Mouse (Mus musculus): ENCODE measurements around the gene Clmn.

Clmn gene

DNA sequence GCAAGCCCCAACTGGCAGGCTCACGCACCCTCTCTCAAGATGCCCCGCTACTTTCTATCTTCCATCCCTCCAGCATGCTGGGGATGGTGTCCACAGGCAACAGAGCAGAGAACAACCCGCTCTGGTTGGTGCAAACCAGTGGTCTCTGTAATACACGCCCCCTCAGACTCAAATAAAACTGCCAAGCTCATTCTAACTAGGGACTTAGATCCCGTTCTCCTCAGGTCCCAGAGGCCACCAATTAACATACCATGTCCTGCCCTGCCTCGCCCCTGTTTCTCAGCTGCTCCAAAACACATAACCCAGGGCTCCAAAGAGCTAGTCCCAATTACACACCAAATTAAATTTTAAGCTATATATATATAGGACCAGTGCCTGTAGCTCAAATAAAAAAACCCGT is 50.6 kb downstream of the Clmn start:
- no peak for DNase-seq (ENCODE audit: low spot score in 2 of 2)

DNA sequence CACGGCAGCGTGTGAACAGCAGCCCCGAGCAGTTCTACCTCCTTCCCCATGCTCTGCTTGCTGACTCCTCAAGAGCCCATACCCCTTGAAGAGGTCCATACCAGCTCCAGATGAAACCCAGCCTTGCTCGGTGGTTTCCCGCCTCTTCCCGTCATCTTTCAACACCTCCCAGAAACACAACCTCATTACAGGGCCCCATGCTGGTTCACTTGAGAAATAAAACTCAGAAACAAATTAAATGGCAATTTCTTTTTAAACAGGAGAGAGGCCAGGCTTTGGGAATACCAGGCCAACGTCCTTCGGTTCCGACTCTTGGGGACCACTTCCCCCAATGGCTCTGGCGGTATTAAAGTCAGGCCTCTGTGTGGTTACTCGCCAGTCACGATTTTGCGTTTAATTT is 51.1 kb downstream of the Clmn start:
- no peak for DNase-seq (ENCODE audit: low spot score in 2 of 2)

DNA sequence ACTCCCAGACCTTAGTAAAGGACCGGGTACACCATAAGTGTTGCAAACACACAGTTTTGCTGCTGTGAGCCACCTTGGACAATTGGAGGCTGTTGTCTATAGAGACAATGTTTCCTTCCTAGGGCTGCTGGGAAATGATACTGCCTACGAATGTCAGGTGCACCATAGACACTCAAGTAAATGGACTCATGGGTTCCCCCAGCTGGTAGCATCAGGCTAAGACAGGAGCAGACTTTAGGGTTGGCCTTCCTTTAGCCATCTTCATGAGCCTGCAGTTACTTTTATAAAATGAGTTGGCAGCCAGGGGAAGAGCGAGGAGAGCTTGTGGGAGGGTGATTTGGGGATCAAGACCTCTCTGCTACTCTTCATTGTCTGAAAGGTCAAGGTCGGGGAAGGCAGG is 52.2 kb downstream of the Clmn start:
- DNase-seq (ENCODE audit: low spot score in 2 of 2), result no peak

DNA sequence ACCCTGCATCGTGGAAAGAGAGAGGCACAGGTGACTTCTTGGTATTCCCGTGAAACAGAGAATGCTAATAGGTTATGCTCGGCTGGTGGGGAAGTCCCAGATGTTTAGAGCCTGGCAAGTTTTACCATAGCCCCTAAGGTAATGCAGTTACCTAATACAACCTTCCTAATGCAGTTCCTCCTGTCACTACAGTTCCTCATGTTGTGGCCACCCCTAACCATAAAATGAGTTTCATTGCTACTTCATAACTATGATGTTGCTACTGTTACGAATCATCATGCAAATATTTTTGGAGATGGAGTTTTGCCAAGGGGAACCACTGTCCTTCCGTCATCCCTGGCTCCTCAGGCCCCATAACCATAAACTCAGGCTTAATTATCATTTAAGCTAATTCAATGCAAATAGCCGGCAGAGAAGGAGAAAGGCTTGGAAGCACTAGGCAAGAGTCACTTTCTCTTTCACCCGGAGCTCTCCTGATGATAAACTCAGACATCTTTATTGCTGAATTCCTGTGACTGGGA is 53.9 kb downstream of the Clmn start:
- DNase-seq (ENCODE audit: low spot score in 2 of 2), result no peak

DNA sequence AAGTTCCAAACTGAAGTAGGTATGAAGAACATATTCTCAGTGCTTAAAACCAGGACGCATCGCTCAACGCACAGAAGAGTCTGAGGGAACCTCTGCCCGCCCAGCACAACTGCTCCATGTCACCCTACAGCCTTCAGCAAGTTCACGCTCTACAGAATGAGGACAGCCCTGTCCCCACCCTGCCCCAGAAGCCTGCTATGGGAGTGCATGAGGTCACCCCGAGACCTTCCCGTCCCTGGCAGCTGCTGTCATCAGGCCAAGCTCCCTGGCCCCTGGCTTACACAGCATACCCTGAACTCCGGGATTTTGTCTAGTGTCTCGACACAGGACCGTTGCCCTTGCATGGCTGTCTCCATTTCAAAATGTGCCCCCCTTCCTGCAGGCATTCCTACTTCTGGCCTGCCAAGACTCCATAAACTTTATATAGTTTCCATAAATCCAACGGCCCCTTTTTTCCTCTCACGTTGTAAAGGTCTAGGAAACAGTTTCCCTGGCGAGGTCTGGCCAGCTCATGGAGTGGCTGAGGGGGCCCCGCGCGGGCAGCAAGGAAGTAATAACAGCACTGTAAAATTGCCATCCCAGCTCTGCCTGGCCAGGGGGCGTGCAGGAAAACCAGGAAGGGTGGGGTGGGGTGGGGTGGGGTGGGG is 56.3 kb downstream of the Clmn start:
- no peak for DNase-seq (ENCODE audit: low spot score in 2 of 2)

DNA sequence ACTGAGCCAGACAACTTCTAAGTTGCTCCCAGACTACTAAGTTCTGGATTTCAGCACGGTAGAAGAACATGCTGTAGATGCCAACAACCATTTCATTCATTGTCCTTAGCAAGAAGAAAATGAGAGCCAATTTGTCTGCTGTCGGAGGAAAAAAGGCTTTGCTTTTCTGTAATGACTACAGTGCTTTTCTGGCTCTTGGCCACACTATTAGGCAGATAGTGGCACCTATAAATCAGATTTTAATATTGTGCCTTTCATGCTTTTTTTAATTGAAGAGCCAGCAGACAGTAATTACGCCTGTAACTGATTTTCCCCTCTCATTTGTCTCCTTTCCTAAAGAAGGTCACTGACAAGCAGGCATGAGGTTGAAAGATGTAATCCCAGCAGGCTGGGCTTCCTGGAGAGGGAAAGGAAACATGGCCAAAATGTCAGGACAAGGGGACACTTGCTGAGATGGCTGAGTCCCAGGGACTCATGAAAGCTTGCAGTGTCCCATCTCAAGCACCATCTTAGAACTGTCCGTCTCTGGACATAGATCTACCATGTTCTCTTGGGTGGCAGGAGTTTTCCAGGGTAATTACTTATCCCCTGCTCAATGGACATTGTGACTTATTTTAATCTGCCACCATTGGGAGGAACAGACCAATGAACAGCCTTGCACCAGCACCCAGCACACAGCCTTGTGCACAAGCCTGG is 58.0 kb downstream of the Clmn start:
- no peak for DNase-seq (ENCODE audit: low spot score in 2 of 2)

DNA sequence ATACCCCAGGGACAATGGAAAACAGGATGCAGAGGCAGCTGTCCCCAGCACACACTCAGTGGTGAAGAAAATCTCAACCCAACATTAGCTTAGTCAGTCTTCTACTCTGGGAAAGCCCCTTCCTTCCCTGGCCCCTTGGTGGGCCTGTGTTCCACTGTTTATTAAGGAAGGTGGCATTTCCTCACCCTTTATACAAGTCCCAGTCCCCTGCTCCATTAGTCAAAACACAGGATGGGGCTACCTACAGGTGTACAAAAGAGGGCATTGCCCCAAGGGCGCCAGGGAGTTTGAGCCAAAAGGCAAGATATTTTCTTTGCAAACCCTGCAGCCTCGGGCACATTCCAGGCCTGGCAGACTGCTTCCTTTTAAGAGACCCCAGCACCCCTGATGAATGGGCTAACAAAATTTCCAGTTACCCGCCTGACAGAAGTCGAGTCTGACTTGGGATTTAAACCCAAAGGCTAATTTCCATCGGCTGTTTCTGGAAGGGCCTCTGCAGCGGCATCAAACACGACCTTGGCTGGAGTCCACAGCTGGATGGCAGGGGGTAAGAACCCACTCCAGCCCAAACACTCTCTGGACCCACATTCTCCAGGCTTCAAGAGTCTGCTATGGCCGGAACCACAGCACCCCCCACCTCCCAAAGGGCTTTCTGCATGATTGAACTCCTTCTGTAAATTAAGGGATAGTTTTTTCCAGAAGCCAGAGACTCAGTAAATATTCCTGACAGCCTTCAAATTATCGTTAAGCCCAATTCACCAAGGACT is 63.2 kb downstream of the Clmn start:
- no peak for DNase-seq (ENCODE audit: low spot score in 2 of 2)

DNA sequence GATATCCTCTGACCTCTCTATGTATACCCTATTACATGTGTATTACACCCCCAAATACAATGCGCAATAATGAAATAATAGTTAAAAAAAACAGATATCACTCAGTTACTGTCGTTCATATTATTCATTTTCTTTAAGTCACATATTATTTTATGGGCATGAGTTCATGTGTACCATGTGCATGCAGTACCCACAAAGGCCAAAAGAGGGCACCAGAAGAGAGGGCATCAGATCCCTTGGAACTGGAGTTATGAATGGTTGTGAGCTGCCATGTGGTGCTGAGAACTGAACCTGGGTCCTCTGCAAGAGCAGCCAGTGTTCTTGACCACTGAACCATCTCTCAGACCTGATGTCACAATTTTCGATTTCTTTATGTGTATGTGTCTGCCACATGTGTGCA is 65.5 kb downstream of the Clmn start:
- DNase-seq (ENCODE audit: low spot score in 2 of 2), result no peak

DNA sequence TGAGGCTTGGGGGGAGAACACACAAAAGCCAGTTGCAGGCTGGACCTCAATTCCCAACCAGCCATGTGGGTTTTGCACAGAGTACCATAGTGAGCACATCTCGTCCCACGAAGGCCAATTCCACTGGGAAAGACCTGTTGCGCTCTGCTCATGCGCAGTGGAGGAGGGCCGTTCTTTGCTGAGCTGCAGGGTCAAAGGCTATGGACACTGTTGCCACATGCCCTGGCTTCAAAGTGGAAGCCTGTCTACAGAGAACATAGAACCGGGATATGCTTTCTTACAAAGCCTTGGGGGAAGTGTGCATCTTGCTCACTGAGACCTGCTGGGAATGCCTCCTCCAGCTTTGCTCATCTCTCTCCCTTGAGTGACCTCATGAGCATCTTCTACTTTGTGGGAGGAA is 67.0 kb downstream of the Clmn start:
- no peak for DNase-seq (ENCODE audit: low spot score in 2 of 2)

DNA sequence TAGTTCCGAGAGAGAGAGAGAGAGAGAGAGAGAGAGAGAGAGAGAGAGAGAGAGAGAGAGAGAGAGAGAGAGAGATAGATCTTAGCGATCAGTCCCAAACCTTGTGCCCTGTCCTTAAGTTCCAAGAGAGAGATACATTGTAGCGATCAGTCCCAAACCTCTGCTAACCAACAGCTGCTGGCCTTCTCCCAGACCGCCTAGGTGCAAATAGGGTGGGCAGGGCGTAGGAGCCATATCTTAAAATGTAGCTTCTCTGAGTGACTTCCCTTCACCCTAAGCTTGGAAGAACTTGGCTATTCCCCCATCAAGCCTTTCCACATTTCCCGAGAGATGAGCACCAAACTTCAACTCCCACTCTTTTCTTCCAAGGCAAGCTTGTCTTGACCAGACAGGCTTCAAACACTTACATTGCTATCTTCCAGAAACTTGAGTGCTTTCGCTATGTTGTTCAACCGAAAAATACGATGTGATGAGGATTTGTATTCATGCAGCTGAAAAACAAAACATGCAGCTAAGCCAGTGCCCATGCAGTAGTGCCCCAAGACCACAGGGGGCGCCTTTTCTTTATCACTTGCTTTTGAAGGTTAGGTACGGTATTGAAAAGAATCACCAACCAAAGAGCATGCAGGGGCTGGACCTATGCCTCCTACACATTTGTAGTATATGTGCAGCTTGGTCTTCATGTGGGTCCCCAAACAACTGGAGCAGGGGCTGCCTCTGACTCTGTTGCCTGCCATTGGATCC is 68.1 kb downstream of the Clmn start:
- no peak for DNase-seq (ENCODE audit: low spot score in 2 of 2)

DNA sequence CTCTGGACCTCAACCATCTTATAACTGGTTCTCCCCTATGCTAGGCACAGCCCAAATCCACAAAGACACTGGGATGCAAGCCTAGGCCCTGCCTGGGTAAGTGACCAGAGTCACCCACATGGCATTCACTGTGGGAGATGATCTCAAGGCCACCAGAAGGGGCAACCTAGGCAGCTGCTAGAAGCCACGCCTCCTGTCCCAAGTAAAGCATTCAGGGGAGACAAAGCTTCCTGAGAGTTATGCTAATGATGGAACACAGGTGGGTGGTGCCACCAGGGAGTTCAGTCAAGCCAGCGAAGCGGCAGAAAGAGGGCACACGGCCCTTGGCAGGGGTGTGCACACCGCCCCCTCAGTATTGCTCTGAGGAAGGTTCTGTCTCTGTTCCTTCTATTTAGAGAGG is 69.9 kb downstream of the Clmn start:
- DNase-seq (ENCODE audit: low spot score in 2 of 2), result no peak

DNA sequence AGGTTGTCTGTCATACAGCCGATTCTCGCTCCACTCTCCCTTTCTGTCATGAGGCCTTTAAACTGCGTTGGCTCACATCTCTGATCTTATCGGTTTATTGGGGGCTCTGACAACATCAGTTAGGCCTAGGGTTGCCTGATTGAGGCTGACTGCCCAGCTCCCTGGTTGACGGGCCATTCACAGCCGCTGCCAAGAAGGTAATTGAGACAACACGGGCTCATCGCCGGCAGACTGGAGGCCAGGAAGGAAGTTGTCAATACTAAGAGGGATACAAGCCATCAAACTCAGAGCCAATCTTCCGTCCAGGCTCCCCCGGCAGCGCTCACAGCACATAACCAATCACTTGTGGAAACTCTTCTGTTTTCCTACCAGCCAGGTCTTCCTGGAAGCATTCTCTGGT is 71.4 kb downstream of the Clmn start:
- DNase-seq (ENCODE audit: low spot score in 2 of 2), result no peak

DNA sequence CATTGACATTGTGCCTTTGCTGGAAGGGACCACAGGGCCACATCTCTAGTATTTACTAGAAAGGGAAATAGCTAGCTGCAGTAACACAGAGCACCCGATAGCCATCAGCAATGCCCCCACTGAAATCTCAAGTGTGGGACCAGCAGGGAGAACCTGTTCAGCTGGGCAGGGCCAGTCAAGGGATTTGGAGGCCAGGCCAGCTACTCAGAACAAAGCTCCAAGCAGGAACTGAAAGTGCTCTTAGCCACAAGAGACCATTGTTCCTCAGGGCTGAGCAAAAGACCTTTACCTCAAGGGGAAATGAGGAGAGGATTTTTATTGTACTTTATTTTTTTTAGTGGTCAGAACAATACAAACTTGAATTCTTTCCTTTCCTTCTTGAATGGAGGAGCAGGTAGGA is 87.3 kb downstream of the Clmn start:
- no peak for DNase-seq (ENCODE audit: low spot score in 2 of 2)

DNA sequence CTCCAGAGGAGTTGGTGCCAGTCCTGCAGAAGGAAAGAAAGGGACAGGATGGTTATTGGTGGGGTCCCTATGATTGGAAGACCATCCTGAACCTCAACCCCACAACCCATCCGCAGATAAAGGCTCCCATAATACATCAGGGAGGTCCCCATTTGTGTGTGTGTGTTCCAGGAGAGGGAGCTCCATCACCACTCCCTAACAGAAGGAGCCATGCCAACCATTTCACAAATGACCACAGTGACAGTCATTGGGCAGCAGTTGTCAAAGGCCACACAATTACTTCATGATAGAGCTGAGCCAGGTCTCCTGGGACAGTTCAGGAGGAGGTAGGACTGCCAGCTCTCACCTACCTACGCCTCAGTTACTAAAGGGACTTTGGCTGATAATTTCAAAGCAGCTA is 92.9 kb downstream of the Clmn start:
- no peak for DNase-seq (ENCODE audit: low spot score in 2 of 2)

DNA sequence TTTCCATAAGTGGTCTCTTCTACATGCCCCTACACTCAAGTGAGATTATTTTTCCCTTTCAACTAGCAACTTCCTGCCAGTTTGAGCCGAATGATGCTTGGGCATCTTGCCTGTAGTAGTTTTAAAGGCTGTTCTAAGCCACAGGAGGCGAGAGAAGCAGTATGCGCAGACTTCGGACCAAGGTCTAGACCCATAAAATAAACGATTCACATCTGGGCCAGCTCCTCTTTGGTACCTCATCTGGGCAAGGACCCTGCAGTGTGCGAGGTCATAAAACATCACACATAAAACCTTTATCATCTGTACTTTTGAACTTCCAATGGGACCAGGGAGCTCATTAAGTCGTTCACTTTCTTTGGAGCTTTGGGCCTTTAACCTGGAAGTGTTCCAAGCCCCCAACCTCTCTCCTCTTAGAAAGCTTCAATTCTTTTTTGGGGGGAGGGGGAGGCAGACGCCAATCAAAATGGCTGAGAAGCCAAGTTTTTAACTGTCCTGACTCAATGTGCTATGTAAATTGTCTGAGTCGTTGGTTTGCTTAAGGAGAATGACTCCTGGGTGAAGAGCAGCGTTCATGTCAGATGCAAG is 95.6 kb downstream of the Clmn start:
- DNase-seq (ENCODE audit: low spot score in 2 of 2), result no peak

DNA sequence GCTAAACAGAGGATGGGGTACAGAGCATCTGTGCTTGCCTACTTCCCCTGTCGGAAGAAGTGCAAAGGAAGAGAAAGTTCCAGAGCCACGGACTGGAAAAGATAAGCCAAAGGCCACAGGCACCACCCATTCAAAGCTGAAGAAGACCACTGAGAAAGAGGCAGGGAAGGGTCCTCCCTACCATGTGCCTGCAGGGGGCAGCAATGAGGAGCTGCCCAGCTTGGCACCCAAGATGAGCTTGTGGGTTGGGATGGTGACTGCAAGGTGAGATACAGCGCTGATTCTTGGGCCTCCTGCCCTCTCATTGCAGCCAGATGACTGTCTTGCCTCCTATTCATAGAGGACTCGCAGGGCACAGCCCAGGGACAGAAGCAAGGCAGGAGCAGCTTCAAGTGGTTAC is 97.7 kb downstream of the Clmn start:
- no peak for DNase-seq (ENCODE audit: low spot score in 2 of 2)

DNA sequence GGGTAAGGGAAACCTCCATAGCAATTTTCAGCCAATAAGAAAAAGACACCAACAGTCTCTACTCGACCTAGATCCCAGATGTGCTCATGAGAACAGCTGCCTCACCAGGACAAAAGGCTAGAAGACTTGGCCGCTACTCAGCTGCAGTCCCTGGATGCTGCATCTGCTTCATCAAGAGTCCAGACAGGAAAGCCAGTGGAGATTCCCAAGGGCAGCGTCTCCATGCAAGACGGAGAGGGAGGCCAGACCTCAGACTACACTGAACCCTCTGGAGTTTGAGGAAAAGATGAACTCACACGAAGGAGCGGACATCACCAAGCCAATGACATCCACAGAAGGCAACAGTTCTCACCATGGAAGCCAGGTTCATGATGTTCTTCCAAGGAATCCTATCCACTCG is 99.1 kb downstream of the Clmn start:
- no peak for DNase-seq (ENCODE audit: low spot score in 2 of 2)

DNA sequence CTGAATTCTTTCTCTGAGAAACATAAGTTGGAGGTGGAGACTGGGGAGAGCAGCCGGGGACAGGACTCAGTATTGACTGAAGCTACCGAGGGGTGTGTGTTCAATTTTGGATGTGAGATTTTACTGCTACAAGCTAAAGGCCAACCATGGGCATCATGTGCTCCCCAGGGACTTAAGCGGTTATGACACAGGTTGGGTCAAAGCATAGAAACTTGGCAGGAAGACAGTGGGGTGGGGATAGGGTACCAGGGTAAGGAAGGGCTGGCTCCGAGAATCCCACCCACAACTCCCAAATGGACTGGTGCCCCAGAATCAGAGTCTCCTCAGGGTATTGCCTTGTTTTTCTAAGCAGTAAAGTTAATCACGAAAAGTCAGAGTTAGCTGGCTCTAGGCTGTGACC is 99.8 kb downstream of the Clmn start:
- DNase-seq (ENCODE audit: low spot score in 2 of 2), result no peak

DNA sequence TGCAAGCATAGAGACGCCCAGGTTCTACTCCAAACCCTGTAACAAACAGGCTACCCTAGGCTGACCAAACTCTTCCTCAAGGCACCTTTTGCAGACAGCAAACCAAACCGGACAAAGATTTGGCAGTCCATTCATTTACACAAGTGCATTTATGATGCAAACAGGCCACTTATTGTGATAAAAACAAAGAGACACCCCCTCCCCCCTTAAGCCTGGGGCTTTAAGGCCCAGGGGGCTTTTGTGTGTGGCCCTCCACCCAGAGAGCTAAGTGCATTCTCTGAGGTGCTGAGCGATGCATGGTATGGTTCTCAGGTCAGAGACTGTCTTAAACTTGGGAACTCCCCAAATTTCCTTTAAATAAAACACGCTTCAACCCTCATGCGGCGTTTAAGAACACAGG is 101.0 kb downstream of the Clmn start:
- DNase-seq (ENCODE audit: low spot score in 2 of 2), result no peak

DNA sequence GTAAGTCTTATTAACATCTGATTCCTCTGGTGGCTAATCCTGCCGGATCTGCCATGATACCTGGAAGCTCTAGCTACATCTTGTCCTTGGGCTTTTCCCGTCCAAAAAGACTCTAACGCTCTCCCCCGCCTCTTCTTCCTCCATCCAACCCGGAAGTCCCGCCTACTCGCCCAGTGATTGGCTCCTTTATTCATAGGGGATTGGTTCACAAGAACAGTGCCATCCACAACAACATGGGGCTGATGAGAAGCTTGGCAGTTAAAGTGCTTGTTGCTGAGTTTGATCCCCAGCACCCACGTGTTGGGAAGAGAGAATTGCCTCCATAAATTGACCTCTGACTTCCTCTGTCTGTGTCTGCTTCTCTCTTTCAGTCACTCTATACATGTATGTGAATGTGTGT is 103.5 kb downstream of the Clmn start:
- DNase-seq (ENCODE audit: low spot score in 2 of 2), result no peak

DNA sequence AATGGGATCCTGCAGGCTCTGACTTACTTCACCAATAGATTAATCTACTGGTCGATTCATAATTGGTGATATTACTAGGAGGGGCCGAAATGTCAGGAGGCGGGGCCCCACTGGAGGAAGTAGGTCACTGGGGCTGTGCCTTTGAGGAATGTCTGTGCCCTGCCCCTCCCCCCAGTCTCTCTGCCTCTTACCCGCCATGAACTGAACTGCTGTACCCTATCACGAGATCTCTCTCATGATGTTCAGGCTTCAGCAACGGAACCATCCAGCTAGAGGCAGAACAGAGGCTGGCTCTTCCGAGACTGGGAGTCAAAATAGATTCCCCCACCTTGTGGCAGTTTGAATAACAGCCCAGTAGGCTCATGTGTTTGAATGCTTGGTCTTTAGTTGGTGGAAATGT is 106.8 kb downstream of the Clmn start:
- no peak for DNase-seq (ENCODE audit: low spot score in 2 of 2)

DNA sequence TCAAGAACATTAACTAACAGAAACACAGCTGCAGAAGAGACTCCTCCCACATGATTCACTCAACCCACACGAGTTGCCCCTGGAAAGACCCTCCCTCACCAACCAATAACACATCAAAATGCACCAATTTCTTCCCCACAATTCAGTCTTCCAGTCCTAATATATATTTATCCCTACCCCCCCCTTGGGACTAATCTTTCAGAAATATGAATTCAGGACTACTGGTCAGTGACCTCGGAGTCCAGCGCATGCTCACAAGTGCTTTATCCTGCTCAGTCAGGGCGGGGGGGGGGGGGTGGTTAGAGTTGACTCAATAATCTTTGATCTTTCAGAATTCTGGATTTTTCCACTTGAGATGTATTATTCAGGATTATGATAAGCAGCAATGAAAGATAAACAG is 111.2 kb downstream of the Clmn start:
- no peak for DNase-seq (ENCODE audit: low spot score in 2 of 2)

Data from frontal cortex, postnatal 36 days (tissue).